Mouse (Mus musculus) 3T3-L1 (cell line): ENCODE results near the gene Fancc.
A peak's percentile ranks its signal among the peaks of the same experiment; 100 is the strongest.
"Not testable (repeated sequence)": the region's sequence is repeated elsewhere in the genome, so short reads cannot be mapped to it uniquely, and the experiment has no call there.

Experiments used
- DNase-seq: peaks from one replicate; pipeline ENCODE4 v3.0.0-alpha.2; 2015; ENCODE audit warnings: low read depth, low spot score

Gene Fancc

GRCm38 (mm10) chr13:63353312-63353711, 143.8 kb downstream of the Fancc start:
- not testable (repeated sequence) for DNase-seq

- no peak for DNase-seq
These were observed 147.0 kb downstream of the Fancc start for GRCm38 (mm10) chr13:63350076-63350475.

GRCm38 (mm10) chr13:63347639-63348038, 149.4 kb downstream of the Fancc start:
- no peak for DNase-seq

GRCm38 (mm10) chr13:63345476-63346225, 151.4 kb downstream of the Fancc start:
- DNase-seq = no peak

- no peak for DNase-seq
These were observed 152.6 kb downstream of the Fancc start for GRCm38 (mm10) chr13:63344481-63344880.

- DNase-seq = no peak
These were observed 154.3 kb downstream of the Fancc start for GRCm38 (mm10) chr13:63342781-63343180.

GRCm38 (mm10) chr13:63339946-63340345, 157.1 kb downstream of the Fancc start:
- DNase-seq = peak; percentile 6

- no peak for DNase-seq
These were observed 159.7 kb downstream of the Fancc start for GRCm38 (mm10) chr13:63337239-63337960.

GRCm38 (mm10) chr13:63336335-63336734, 160.7 kb downstream of the Fancc start:
- DNase-seq = no peak

- DNase-seq = peak; percentile 64
These were observed 161.5 kb downstream of the Fancc start for GRCm38 (mm10) chr13:63335421-63336134.

- peak; percentile 72 for DNase-seq
These were observed 164.3 kb downstream of the Fancc start for GRCm38 (mm10) chr13:63332576-63333300.

- peak; percentile 80 for DNase-seq
These were observed 165.7 kb downstream of the Fancc start for GRCm38 (mm10) chr13:63331379-63331778.

- DNase-seq = no peak
These were observed 166.7 kb downstream of the Fancc start for GRCm38 (mm10) chr13:63330236-63330860.

GRCm38 (mm10) chr13:63326015-63326414, 171.1 kb downstream of the Fancc start:
- no peak for DNase-seq

- peak; percentile 81 for DNase-seq
These were observed 171.9 kb downstream of the Fancc start for GRCm38 (mm10) chr13:63324978-63325848.

- DNase-seq = no peak
These were observed 172.8 kb downstream of the Fancc start for GRCm38 (mm10) chr13:63324311-63324710.

GRCm38 (mm10) chr13:63323286-63324075, 173.6 kb downstream of the Fancc start:
- peak; percentile 69 for DNase-seq

GRCm38 (mm10) chr13:63322756-63323155, 174.3 kb downstream of the Fancc start:
- no peak for DNase-seq

GRCm38 (mm10) chr13:63321689-63322088, 175.4 kb downstream of the Fancc start:
- no peak for DNase-seq
